8 mouse cellular contexts compared by ENCODE assay signal in genomic region chr8:46552441-46552765, GRCm38 (mm10). TPM values are rescaled to one million over a fixed set of nuclear protein-coding genes. Genes with fewer than 3 reads are reported as not detected.
DNase-seq lines count a peak whose midpoint lies in the region; ATAC-seq and TF ChIP-seq lines count a peak whose summit lies in the region.

No protein-coding gene starts in this region.

- DNase-seq in kidney, adult 2 months: peak; percentile 21
- DNase-seq in kidney, postnatal 14 days: no peak
- peak; percentile 41 for DNase-seq in R1 (ENCODE audit: low read depth, low spot score)
- DNase-seq in forebrain, embryonic 10.5 days (ENCODE audit: extremely low spot score, low spot score): no peak
- DNase-seq in kidney, adult 9 months: peak; percentile 33
- no peak for DNase-seq in layer of hippocampus, postnatal 25 days (ENCODE audit: extremely low spot score in 1 of 2, low spot score in 1 of 2)

- H3K4me2 ChIP-seq in midbrain, embryonic 12.5 days (replicated peaks): peak overlapping the region; percentile 69

- TF ChIP-seq CTCF in kidney, adult 2 months (conservative IDR thresholded peaks at IDR 0.05; ENCODE audit: insufficient read depth, insufficient read length, low read depth, low read length): no peak

- H3K4me1 ChIP-seq in kidney, adult 2 months (ENCODE audit: control insufficient read depth, insufficient read depth, low read length): peaks cover 2% of the 10 kb centered on the region; the same call in 1 of the 2 replicates
- peaks cover 20% of the 10 kb centered on the region for H3K4me1 ChIP-seq in forebrain, embryonic 10.5 days
- peaks cover 10% of the 10 kb centered on the region for H3K4me1 ChIP-seq in midbrain, embryonic 12.5 days

- H3K27ac ChIP-seq in kidney, adult 2 months (ENCODE audit: insufficient read depth, low read depth, low read length): no peak overlapping the region
- peak overlapping the region; percentile 85 for H3K27ac ChIP-seq in forebrain, embryonic 10.5 days
- no peak overlapping the region for H3K27ac ChIP-seq in midbrain, embryonic 12.5 days (replicated peaks)

- TF ChIP-seq POLR2A in kidney, adult 2 months (IDR thresholded peaks at IDR 0.05; ENCODE audit: low read depth, low read length): no peak

- H3K4me3 ChIP-seq in kidney, adult 2 months (ENCODE audit: insufficient read depth, low read depth, low read length): 0 out of 2 replicates have a peak overlapping the region, but pooled peaks have one; percentile 58
- peak overlapping the region; percentile 85 for H3K4me3 ChIP-seq in forebrain, embryonic 10.5 days
- peak overlapping the region; percentile 60 for H3K4me3 ChIP-seq in midbrain, embryonic 12.5 days

- no peaks in the 10 kb centered on the region for H3K9me3 ChIP-seq in forebrain, embryonic 10.5 days
- no peaks in the 10 kb centered on the region for H3K9me3 ChIP-seq in midbrain, embryonic 12.5 days

- no peaks in the 10 kb centered on the region for H3K27me3 ChIP-seq in kidney, adult 2 months (replicated peaks; ENCODE audit: control insufficient read depth, insufficient read depth, low read length)
- no peaks in the 10 kb centered on the region for H3K27me3 ChIP-seq in forebrain, embryonic 10.5 days (ENCODE audit: poor library complexity, severe bottlenecking)
- no peaks in the 10 kb centered on the region for H3K27me3 ChIP-seq in midbrain, embryonic 12.5 days

- WGBS in kidney, adult 2 months: 2% methylated on average over 10 of the region's 10 CpGs
- 4% methylated on average over 10 of the region's 10 CpGs for WGBS in forebrain, embryonic 10.5 days
- 3% methylated on average over 10 of the region's 10 CpGs for WGBS in midbrain, embryonic 12.5 days

- ATAC-seq in midbrain, embryonic 12.5 days (ENCODE audit: low FRiP score, low read depth): no peak
- no peak for ATAC-seq in activated CD4-positive, CD25-positive, alpha-beta regulatory T cell, adult 4 months

- no peaks in the 10 kb centered on the region for H3K36me3 ChIP-seq in kidney, adult 2 months (ENCODE audit: control insufficient read depth, insufficient read depth, low read length)
- H3K36me3 ChIP-seq in forebrain, embryonic 10.5 days (replicated peaks): peaks cover 27% of the 10 kb centered on the region
- 0 out of 2 replicates have a peak, but pooled peaks cover 9% of the 10 kb centered on the region for H3K36me3 ChIP-seq in midbrain, embryonic 12.5 days

- peak overlapping the region; percentile 61 for H3K9ac ChIP-seq in midbrain, embryonic 12.5 days (replicated peaks)

RNA-seq across cellular contexts. Expression of gene Cenpu, which starts 0.6 kb away (rescaled TPM):
- 0.33 and 0.67 TPM in 2 replicates for polyA plus RNA-seq in kidney, adult 2 months (2012; rRNA removed)
- polyA plus RNA-seq in forebrain, embryonic 10.5 days (2016; fragmentation: Nextera tagmentation; extraction: Ambion mirVana): 34.2 and 34.9 TPM in 2 replicates
- polyA plus RNA-seq in midbrain, embryonic 12.5 days (2016; fragmentation: Nextera tagmentation; extraction: Ambion mirVana): 22.2 and 28.0 TPM in 2 replicates
- 1 to 10 TPM; 1.9 to 2.3 TPM for total RNA-seq in layer of hippocampus, postnatal 25 days (2021)
- polyA plus RNA-seq in activated CD4-positive, CD25-positive, alpha-beta regulatory T cell, adult 4 months (2017; shearing (Covaris generic)): 10 to 100 TPM; 11.2 to 12.4 TPM

Comparison
In these comparisons a context has a peak if more than half of its experiments do, and no peak if none do; other contexts are left out.
1. DNase-seq: peak in kidney, adult 2 months (single experiment), R1 (single experiment) and kidney, adult 9 months (single experiment); none in kidney, postnatal 14 days (single experiment), forebrain, embryonic 10.5 days (single experiment) and layer of hippocampus, postnatal 25 days (0 of 2).
2. Peak in every context shown above with its lines, with median percentiles within 50 percentile points of each other: H3K4me3 ChIP-seq.